Mouse (Mus musculus) forebrain, embryonic 13.5 days (tissue): ENCODE measurements around the gene Cttn. TPM values are rescaled to one million over a fixed set of nuclear protein-coding genes. Genes with fewer than 3 reads are reported as not detected.

Experiments
- polyA plus RNA-seq: library from polyadenylated mRNA; unstranded; fragments of >200 nt; fragmentation: Nextera tagmentation; extraction: Ambion mirVana; gene quantifications from 2 replicates; pipeline ENCODE4 v1.2.1, GENCODE M21; 2015

Cttn gene
- polyA plus RNA-seq, 1 experiment from 2014 or later = 168 TPM

Other genes starting within 250 kb of the Cttn start
- 29.0 and 32.1 TPM in 2 replicates for gene Ppfia1, start 82.7 kb upstream of the Cttn start, polyA plus RNA-seq
- 7.1 and 7.7 TPM in 2 replicates for gene Fadd, start 111.5 kb upstream of the Cttn start, polyA plus RNA-seq